Mouse (Mus musculus) adipocyte (in vitro differentiated cells): ENCODE measurements around the gene Noa1.

ENCODE experiments used
- DNase-seq: peaks from one replicate; pipeline ENCODE4 v3.0.0-alpha.2; 2016; ENCODE audit warnings: low spot score

Gene Noa1

DNA sequence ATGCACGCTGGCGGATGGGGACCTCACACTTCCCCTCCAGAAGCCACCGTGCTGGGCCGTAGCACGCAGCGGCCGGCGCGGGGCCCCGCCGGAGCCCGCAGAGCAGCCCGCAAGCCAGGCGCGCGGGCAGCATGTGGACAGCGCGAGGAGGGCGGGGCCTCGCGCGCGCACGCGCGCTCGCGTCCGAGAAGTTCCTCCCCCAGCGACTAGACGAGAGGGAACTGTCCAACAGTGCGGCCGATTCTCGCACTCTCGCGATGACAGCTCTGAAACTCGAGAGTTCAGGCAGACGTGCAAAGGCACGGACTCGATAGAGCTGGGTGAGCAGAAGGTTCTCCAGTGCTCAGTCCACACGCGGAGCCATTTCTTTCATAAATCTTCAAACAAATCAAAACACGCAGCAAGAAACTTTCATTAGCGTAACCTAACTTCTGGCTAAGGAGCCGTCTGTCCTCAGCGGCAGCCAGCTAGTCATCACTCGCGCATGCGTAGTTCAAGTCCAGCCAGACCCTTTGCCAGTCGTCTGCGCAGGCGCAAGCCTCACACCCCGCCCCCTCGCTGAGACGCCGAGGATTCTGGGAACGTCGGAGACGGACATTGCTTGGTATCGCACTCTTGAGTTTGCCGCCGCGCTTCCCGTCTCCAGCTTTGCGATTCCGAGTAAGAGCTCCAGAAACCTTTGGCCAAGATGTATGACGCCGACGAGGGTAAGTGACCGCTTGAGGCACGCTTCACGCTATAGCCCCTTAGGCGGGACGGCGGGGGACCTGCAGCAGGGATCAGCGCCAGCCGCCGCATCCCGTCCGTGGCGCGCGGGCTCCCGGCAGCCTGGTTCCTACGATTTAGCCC lies at the start of gene Noa1, which contains the start of gene Polr2b:
Gene Noa1 (minus strand): TSS at position 161 of the 849 bp plus-strand sequence.
Gene Polr2b (plus strand): TSS at position 224 of the 849 bp plus-strand sequence.
- DNase-seq, result peak; percentile 100

DNA sequence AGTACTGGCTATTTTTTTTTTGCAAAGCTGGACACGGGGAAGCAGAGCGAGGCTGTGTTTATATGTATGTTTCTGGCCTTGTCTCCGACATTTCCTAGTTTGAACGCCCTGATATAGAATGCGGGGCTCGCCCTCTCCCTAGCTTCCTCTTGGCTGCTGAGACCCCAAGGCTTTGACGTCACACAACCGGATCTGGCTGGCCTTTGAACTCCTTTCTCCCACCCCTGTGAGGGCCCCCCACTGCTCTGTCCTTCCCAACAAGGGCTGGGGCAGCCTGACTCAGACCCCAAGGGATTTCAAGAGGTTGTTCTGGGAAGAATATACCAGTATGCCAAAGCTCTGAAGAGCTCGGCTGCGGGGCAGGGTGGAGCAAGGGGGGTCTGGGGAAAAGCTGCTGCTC lies 48.5 kb upstream of the Noa1 start:
- peak; percentile 84 for DNase-seq

DNA sequence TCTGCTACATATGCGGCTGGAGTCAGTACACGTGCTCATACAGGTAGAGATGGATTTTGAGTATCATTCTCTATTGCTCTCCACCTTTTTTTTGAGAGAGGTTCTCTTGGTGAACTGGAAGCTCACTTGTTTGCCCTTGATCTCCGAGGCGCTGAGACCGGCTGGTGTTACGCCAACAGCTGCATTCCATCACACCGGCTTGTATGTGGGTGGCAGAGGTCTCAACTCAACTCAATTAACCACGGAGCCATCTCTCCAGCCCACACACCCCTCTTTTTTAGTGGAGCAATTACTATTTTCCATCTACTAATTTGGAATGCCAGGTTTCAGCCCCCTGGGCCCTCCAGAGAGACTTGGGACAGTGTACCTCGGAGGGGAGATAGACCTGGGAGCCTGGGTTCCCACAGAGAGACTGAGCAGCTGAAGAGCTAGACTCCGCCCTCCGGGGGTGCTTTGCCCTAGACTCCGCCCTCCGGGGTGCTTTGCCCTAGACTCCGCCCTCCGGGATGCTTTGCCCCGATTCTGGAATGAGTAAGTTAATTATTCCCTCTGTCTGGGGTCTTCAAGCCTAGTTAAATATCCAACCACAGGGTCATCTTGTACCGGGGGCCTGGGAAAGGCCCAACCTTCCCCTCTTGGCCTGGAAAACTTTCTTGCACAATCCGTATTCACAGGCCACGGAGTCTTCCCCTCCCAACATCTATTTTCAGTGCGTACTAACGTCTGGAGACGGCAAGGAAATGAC lies 47.7 kb upstream of the Noa1 start:
- DNase-seq, result peak; percentile 88

DNA sequence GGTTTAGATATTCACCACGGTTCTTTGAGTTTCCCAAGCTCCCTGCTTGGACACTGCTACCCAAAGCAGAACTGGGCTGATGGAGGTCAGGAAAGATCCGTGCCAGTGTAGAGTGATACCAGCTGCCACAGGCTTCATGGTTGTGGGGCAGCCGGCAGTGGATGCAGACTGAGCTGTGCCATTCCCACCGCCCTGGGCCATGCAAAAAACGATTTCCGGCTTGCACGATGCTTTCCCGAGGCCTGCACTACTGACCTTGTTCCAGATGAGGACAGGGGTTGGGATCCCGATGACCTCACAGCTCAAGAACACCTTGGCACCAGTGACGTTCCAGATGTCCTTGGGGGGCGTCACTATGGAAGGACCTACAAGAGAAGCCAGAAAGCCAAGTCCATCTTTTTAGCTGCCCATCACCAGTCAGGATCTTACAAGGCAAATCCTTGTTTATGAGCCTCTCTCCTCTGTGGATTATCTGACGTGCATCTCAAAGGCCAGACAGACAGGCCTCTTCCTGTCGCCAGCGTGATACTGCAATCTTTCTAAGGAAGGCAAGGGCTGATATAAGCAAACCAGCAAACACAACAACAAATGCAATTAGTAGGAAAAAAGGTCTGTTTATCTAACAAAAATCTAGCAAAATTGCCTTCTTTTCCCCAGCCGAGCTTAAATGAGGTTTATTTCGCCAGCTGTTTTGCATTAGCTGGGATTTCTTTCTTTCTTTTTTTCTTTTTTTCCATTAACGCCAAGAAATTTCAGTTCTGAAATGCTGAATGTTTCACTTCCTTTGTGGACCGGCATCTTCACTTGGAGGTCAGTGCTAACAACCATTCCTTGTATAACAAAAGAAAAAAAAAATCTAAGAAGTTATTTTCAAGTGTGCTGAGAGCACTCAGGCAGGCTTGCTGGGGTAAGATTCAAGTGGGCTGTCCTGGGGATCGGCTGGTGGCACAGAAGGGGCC lies 45.7 kb upstream of the Noa1 start:
- no peak for DNase-seq

DNA sequence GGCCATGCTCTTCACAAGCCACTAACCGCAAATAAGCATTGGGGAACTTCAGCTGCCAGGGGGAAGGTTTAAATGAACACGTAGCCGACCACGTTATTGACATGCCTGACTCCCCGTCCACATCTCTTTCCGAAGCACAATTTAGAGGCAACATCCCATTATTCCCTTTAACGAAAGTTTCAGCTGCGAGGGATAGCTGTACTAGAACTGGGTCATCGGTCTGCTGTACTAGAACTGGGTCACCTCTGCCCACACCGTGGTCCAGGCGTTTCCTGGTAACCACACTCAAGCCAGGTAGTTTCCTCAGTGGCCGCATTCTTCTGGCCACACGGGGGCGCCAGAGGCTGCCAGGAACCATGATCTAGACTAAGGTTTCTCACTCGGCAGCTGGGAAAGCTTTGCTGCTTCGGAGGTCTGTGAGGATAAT lies 44.5 kb upstream of the Noa1 start:
- DNase-seq, result peak; percentile 87

DNA sequence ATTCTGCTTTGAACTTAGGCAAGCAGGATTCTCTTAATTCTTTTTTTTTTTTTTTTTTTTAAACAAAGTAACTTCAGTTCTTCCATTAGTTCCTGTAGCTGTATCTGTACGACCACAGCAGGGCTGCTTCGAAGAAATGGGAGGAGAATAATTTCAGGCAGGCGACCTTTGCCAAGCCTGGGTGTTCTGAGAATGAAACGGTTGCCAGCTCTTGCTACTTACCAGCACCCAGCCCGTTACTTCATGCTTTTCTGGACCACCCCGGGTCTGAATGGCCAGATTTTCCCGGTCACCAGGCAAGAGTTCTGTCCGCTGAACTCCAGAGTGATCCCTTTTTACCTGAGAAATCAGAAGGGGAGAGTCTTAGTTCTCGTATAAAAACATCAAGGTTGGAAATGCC lies 41.8 kb upstream of the Noa1 start:
- DNase-seq, result peak; percentile 54

DNA sequence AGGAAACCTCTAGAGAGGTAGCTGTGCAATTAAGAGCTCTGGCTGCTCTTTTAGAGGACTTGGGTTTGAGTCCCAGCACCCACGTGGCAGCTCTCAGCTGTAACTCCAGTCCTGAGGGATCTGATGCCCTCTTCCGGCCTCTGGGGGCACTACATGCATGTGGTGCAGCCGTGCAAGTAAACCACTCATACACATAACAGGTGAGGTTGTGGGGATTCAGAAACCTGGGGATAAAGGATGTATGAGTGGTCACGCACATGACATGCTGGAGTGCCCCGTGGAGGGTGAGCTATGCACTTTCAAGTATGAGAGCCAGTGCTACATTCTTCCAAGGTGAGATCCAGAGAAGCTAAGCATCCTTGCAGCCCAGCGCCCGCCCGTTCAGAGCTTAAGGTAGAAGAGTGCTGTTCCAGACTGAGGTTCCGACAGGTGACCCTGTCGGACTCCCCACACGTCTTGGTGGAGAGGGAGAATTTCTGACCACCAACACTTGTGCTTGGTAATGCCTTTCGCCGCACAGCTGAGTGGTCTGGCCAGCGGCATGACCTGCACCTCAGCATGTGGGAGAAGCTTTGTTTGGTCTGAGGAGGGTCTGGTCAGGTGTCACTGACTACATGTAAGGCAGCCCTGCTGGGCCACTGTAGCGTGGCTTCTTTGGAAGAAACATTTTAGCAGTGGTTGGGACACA lies 40.2 kb upstream of the Noa1 start:
- no peak for DNase-seq

DNA sequence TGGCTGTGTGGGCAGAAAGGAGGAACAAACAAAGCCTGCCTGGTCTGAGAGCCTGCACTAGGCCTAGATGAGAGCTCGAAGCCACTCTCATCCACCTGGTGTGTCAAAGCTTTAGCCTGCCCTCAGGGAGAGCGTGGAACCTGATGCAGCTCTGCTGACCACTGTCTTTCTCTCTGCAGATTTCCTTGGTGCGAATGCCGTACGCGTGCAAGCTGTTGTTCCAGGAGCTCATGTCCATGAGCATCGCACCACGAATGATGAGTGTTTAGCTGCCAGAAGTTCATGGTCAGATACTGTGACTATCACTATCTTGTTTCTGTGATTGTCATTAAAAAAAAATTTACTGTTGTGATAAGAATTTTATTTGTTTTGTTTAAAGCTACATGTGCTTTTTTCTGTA lies 39.0 kb upstream of the Noa1 start:
- no peak for DNase-seq

DNA sequence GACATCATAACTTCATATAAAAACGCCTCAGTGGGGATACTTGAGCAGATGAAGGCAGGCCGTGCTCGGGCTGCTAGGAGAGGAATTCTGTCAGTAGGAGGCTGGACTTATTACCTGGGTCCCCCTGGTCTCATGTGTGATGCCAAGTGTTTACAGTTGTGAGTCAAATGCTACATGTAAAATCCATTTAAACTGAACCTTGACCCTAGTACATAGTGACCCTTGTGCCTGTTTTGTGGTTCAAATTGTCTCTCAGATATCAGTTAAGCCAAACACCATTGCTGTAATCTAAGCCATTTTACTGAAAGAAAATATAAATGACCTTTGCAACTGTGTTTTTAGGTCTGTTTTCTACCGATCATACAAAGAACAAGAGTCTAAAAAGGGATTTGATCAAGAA lies 30.1 kb upstream of the Noa1 start:
- DNase-seq, result no peak

DNA sequence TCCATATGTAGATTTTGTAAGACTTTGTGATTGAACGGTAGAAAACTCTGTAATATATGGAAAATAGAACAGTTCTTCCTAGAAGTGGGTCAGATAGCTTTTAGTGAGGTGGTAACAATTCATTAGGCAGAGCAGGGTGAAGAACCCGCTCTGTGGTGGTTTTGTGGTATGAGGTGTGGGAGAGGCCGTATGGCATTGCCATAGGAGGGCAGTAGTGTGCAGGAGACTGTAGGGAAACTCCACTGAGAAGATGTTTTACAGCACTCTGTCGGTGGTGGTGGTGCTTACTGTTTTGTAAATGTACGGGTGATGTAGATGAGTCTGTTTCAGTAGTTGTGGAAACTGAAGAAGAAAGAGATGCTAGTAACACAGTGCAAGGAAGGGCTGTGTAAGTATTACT lies 20.3 kb upstream of the Noa1 start:
- no peak for DNase-seq

DNA sequence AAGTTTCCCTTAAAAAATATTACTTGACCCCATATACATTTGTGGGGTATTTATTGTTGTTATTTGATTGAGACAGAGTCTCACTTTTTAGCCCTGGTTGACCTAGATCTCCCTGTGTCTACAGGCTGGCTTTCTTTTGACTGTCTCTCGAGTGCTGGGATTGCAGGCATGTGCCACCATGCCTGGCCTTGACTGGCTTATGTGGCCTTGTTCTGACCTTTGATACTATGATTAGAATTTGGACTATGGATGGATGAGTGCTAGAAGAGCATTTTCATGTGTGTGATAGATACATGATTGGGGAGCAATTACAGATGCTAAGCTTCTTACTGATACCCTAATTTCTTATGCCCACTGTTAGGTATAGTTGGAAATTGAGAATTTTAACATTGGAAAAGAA lies 15.1 kb upstream of the Noa1 start:
- no peak for DNase-seq

DNA sequence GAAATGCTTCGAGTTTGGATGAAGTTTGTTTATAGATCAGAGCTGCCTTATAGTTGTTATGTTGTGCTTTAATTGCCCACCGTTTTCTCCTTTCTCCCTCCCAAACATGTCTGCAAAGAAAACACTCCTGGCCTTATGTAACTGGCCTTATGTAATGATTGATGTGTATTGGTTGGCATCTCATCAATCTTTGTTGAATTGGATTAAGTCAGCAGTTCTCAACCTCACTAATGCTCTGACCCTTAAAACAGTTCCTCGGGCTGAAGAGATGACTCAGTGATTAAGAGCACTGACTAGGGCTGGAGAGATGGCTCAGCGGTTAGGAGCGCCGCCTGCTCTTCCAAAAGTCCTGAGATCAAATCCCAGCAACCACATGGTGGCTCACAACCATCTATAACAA lies 5.1 kb upstream of the Noa1 start:
- DNase-seq, result peak; percentile 53

DNA sequence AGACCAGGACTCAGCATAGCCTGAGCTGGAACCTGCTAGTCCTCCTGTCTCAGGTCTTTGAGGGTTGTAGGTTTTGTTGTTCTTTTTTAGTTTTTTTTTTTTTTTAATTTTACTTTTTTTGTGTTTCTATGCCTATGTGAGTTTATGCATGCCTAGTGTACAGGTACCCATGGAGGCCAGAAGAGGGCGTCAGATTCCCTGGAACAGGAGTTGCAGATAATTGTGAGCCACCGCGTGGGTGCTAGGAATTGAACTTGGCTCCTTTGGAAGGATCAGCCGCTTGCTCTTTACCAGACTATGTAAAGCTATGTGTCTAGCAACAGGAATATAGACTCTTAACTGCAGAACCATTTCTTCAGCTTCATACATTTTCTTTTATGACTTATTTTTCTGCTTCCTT lies 4.3 kb upstream of the Noa1 start:
- no peak for DNase-seq

DNA sequence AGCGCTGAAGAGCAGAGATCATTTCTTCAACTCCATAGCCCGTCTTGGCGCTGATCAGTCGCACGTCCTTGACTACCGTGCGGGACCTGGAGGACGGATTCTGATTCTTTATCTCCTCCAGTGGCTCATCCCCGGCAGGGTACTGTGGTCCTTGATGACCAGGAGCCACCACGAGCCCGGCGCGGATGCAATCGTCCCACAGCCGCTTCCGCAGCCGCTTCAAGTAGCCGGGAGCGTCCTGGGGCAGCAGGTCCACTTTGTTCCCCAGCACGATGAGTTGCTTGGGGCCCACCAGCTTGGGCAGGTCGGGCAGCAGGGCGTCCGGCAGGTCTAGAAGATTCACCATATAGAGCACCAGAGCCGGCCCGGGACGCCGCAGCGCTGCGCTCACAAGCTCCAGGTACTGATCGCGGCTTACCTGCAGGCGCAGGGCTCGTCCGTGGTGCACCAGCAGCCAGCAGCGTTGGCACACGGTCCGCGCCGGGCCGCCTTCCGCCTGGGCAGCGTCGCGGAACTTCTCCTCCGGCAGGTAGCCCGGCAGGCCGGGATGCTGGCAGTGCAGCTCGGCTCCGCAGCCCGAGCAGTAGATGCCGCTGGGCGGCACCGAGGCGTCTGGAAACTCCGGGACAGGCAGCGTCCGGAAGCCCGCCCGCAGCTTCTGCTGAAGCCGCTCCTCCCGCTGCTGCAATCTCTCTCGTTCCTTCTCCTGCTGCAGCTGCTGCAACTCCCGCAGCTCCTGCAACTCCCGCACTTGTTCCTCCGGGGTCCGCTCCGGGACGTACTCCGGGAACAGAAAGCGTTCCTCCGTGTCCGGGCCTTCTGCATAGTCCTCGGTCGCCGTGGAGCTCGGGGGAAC lies 605 bp downstream of the Noa1 start:
- no peak for DNase-seq

DNA sequence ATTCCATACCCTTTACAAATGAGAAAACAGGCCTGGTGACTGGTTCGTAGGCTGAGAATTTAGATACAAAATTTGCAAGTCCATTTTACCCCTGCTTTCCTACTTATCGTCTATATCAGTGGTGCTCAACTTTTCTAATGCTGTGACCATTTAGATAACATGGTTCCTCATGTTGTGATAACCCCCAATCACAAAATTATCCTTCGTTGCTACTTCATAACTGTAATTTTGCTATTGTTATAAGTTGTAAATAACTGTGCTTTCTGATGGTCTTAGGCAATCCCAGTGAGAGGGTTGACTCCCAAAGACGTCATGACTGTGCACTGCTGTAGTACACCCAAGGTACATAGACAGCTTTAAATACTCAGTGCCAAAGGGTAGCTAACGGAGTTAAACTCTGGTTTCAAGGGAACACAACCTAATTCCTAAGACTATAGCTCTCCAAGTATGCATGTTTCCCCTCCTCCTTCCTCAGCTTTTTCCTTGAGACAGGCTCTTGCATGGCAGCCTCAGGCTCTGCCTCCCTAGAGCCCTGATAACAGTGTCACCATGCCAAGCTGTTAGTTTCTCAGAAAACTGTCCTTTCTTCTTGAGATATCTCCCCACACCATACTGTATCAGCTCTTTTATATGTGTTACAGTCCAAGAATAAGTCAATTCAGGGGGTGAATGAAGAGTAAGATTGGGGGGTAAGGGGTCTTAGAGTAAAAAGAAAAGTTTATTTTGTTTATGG lies 1.9 kb downstream of the Noa1 start:
- no peak for DNase-seq

DNA sequence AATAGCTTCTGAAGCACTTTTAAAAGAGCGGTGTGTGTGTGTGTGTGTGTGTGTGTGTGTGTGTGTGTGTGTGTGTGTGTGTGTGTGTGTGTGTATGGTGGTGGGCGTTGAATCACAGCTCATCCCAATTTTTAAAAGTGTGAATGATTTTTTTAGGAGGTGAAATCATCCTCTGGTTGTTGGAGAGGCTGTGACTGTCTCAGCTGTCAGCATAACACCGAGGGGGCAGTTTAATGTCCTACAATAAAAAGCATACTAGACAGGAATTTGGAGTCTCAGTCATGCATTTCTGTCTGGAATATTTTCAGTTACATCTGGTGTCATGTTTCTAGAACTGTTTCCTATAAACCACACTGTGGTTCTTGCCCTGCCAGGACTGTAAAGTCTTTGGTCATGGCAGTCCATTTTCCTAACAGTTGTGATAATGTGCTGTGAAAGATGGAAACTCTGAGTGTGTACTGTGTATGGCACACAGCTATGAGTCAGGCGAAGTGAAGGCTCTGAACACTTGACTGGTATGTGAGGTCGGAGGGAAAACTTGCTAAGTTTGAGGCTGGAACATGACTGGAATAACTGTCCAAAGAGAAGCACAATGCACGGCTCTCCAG lies 8.5 kb downstream of the Noa1 start:
- no peak for DNase-seq

DNA sequence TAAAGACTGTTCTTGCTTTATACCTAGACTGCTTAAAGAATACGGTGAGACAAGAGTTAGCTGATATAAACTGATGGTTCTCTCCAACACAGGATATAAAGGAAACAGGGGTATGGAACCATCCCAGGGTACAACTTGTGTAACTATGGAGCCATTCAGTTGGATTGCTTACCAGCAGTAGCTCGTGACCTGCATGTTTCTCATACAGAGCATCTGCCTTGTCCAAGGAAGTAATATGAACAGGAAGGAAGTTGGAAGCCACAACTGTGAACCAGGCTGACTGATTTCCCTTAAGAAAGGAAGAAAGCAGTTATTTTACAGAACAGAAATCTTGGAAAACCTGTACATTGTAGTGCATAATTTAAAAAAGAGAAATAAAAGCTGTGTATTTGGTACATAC lies 10.4 kb downstream of the Noa1 start:
- no peak for DNase-seq

DNA sequence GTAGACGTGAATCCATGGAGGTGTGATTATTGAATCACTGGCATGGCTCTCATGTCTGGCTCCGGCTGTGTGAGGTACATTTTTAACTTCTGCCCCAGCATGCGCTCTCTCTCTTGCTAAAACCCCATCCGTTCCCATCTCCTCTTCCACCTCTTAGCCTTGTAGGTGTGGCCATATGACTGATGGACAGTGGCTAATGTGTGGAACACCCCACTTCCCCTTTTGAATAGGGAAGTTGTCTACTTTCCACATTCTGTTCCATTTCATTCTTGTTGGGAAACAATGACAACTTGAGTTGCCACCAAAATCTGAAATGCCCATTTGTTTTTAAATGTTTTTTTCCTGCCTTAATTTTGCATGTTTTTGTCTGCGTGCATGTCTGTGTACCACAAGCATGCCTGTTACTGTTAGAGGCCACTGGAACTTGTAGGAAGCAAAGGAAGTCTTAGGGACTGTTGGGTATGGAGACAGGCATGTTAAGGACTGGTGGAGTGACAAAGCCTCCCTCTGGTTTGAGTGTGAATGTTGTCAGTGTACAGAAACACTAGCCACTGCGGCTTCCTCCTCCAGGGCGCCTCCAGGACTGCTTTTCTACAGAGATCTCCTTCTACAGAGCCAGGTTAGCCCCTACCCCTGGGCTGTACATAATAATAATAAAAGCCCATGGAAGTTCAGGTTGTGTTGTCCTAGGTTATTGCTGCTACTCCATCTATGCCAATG lies 16.9 kb downstream of the Noa1 start:
- DNase-seq, result no peak

DNA sequence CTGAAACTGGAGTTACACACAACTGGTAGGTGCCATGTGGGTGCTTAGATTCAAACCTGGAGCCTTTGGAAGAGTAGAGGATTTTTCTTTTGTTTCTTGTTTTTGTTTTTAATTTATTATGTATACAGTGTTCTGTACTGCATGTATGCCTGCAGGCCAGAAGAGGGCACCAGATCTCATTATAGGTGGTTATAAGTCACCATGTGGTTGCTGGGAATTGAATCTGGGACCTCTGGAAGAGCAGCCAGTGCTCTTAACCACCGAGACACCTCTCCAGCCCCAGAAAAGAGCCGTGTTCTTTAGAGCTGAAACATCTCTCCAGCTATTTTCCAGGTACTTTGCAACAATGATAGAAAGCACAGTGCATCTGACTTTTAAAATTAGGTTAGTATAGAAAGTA lies 19.3 kb downstream of the Noa1 start:
- no peak for DNase-seq
